In the genomic region with DNA sequence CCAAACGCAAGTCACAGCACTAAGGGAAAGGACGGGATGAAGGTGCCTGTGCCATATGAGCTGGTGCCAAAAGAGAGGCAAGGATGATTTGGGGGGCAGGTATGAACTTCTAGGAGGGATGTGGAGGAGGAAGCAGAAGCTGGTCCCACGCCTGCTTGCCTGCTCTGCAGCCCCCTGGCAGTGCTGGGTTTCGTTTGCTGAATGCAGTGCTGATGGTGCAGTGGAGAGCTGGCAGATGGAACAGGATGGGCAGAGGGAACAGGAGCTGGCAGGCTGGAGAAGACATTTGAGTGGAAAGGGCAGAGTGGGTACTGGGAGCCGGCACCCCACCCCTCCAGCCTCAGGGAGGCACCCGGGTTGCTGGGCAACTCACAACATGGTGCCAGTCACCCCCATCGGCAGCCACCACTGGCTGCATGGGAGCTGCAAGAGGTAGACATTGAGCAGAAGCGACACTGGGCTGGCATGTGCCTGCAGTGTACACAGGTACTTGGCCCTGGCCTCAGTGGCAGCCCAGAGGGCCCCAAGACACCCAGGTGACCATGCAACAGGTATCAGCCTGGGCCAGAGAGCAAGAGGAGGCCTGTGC, we compare ENCODE assay signal across 24 mouse cellular contexts. TPM values are rescaled to one million over a fixed set of nuclear protein-coding genes. Genes with fewer than 3 reads are reported as not detected.
"Had no signal": no experiment of that assay in that cellular context is flagged by ENCODE, and none has a peak within 500 bp of the region (broad histone marks: within the 10 kb centered on the region; RNA-seq: fewer than 3 reads in every experiment).

No protein-coding gene starts in this region.

- H3K36me3 ChIP-seq: neural tube, embryonic 13.5 days had no signal

- H3K4me3 ChIP-seq: kidney, embryonic 15.5 days; limb, embryonic 12.5 days; limb, embryonic 15.5 days; neural tube, embryonic 13.5 days; stomach, embryonic 15.5 days had no signal

- H3K27ac ChIP-seq: kidney, embryonic 15.5 days; limb, embryonic 12.5 days; limb, embryonic 15.5 days; liver, embryonic 14.5 days; neural tube, embryonic 13.5 days; stomach, embryonic 15.5 days had no signal

- H3K4me2 ChIP-seq: kidney, embryonic 15.5 days; limb, embryonic 12.5 days; limb, embryonic 15.5 days; liver, embryonic 11.5 days; lung, embryonic 14.5 days; midbrain, embryonic 11.5 days; stomach, embryonic 15.5 days had no signal

- H3K9ac ChIP-seq: kidney, embryonic 15.5 days; limb, embryonic 12.5 days; liver, embryonic 14.5 days; liver, postnatal 0 days; lung, embryonic 14.5 days; stomach, embryonic 15.5 days had no signal

- H3K9me3 ChIP-seq: kidney, embryonic 15.5 days; limb, embryonic 12.5 days; limb, embryonic 15.5 days; neural tube, embryonic 13.5 days; stomach, embryonic 15.5 days had no signal

- DNase-seq: kidney, adult 11 months; kidney, adult 8-10 months; kidney, postnatal 10 days; kidney, postnatal 36 days; left cerebral cortex, postnatal 4 days; liver, postnatal 0 days; lung, postnatal 4 days; midbrain, embryonic 14.5 days; right cerebral cortex, postnatal 14 days; spleen, adult 18-20 months; thymus, adult 18-20 months; thymus, postnatal 36 days had no signal

- ATAC-seq: liver, postnatal 0 days had no signal

RNA-seq across cellular contexts. Expression of a gene that starts 12.0 kb away (rescaled TPM):
- total RNA-seq: layer of hippocampus, adult 8-10 months; layer of hippocampus, postnatal 10 days; left cerebral cortex, postnatal 14 days had no signal
